Mouse (Mus musculus) regulatory T cell (primary cell): Measurements from ENCODE around the gene Kazn.

Experiments used
- in situ Hi-C: fragments of 300-600 bp; cut with MboI, MseI; formaldehyde crosslinking; loops from one replicate; pipeline ENCODE4 v1.15.1; 2025; ENCODE audit warnings: high pct_unique_total_duplicates

Kazn gene

DNA sequence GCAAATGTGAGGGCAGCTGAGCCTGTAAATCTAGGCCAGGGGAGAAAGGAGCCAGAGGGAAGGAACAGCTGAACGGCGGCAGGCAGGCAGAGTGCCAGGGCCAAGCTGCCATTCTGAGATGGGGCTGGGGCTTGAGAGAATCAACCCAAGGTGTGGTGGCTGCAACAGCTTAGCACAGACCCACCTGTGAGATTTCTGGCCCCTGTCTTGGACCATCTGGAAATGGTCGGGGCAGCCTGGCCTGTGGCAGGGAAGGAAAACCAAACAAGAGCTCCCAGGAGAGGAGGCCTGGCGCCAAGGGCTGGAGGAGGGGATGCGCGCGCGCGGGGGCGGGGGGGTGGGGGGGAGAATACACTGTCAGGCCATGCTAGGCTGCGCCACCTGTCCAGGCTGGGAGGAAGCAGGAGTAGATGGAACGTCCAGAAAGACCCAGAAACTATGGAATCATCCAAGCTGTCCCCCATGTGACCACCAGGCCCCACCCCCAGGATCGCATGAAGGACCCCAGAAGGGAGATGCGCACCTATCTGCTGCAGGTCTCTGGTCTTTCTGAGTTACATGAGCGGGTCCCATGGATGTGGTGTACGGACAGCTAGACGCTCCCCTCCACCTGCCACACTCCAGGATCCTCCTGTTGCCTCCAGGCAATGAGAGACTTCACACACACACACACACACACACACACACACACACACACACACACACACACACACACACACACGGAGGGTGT is 158.1 kb downstream of the Kazn start:
- in situ Hi-C loops, result no loop called here

GRCm38 (mm10) chr4:142080487-142080767 is 158.8 kb downstream of the Kazn start:
- in situ Hi-C loops, result no loop called here

DNA sequence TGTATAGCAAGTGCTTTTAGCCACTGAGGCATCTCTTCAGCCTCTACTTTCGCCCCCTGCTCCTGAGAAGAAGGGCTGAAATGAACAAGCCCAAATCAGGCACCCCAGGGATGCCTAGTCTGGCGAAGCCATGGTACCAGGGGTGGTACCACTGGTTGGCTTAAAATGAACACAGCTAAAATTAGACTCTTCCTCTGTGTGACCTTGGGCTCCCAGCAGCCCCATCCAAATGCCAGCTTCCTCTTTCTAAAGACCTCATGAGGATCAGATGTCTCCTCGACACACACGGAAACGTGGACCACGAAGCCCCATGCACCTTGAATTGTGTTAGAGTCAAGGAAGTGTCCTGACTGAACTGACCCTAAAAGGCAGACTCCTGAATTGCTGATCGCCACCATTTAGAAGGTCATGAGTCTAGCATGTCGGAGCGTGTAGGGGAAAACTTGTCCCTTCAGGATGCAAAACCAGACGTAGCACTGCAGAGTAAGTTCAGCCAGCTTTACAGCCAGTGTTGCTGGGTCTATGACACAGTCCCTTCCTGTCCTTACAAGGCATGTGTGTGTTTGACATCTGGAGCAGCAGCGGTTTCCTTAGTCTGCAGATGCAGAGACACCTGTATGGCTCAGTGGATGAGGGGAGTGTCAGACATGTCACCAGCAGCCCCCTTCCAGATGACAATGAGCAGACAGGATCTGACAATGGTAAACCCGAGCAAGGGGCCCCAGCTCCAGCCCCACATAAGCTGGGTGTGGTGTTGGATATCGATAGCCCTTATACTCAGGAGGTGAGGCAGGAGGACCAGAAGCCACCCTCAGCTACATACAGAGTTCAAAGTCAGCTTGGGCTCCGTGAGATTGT is 159.3 kb downstream of the Kazn start:
- in situ Hi-C loops, result no loop called here

DNA sequence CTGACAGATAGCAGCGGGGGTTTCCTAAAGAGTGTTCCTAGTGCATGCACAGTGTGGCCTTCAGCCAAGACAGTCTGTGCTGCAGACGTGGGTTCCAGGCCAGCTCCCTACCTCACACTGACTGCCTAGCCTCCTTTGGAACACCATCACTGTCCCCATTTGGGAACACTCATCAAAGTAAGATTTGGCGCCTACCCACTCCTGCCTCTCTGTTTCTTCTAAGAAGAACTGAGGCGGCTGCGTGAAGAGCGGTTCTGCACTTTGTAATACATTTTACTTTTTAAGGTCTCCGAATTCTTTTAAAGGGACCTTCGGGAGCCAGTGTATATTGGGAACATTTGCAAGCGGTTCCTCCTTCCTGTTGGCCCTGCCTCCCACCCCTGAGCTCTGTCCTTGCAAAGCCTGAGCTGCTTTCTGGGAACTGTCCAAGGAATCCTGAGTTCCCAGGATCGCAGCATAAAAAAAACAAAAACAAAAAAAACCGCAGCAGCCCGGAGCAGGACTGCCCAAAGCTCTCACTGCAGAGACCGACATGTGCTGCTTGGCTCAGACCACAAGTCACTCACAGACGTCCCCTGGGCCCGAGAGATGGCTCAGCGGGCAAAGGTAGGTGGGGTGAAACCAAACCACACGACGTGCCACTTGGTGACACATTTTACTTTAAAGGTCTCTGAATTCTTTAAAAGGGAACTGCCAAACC is 161.5 kb downstream of the Kazn start:
- in situ Hi-C loops, result no loop called here

DNA sequence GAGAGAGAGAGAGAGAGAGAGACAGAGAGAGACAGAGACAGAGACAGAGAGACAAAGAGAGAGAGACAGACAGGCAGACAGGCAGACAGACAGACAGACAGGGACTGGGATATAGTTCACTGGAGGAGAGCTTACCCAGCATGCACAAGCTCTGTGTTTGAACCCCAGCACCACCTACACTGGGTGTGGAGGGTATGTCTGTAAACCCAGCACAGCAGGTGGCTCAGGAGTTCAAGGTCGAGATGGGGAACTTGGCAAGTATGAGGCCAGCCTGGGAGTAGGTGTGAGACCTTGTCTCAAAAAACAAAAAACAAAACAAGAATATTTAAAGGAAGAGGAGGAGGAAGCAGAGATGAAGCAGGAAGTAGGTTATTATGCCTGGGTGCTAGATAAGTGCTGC is 162.3 kb downstream of the Kazn start:
- in situ Hi-C loops, result no loop called here

- in situ Hi-C loops, result no loop called here
Measured at GRCm38 (mm10) chr4:142075931-142076330, 163.3 kb downstream of the Kazn start.

DNA sequence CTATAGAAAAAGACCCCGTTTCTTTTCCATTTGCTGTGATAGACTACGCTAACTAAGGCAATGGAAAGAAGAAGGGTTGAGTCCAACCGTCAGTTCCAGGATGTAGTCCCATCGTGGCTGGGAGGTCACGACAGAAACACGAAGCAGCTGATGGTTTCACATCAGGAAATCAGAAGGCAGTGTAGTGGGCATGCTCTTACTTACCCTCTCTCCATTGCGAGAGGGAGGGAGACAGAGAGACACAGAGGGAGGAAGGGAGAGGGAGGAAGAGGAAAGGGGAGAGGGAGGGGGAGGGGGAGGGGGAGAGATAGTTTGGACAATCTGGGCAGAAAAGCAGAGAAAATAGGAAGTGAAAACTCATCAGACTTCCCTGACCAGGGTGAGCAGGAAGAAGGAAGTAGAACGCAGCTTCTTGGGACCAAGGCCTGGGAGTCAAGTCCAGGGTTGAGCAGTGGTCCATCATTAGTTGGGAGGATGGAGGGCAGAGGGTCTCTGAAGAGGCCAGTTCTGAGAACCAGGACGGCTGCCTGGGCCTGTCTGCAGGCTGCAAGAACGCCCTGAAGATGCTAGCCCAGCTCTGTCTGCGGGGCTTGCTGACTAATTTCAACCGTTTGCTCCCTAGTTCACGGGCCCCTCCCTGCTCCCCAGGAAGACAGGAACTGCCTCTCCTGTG is 165.0 kb downstream of the Kazn start:
- in situ Hi-C loops, result no loop called here

DNA sequence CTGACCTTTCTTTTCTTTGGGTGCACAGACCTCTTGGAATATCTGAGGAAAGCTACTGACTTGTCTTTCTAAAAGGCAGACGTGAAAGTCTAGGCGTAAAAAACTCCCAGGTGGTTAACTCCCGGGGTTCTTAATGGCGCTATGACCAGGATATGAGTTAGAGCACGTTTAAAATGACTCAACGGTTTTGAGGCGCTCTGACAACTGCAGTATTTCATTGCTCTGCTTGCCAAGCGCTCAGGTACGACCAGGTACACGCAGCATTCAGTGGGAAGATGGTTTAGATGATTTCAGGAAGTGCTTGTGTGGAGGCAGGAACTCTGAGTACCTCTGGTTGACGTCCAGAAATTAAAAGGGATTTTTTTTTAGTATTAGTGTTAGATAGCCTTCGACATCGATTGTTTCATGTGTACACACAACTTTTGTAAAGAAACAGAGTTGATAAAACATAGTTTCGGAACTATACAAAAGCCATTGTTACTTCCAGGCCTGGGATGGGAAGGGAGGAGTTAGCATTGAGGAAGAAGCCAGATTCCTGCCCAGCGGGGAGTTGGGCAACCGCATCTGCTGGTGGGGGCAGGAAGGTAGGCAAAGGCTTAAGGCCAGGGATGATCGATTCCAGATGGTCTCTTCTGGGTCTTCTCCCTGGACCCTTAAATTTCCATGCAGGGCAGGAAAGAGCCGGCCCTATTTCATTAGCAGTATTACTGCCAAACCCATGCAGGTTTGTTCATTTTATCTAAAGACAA is 167.8 kb downstream of the Kazn start:
- in situ Hi-C loops, result no loop called here

DNA sequence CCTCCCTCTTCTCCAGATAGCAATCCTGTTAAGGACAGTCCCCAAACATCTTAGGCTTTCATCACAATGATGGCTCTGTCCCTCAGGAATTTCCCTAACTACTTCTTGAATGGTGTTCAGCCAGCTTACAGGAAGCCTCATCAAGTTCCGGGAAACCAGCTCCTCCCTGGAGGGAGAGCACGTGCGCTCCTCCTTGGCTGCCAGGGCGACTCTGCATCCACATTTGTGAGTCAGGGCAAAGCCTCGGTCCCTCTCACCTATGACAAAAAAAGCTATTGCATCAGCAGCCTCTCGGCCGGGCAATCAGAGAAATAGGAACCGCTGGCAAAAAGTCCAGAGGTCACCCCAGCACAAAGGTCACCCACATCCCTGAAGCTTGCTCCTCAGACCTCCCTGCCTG is 168.4 kb downstream of the Kazn start:
- in situ Hi-C loops, result no loop called here

- in situ Hi-C loops, result no loop called here
Measured at GRCm38 (mm10) chr4:142068899-142069812, 170.0 kb downstream of the Kazn start.

- in situ Hi-C loops, result no loop called here
Measured at GRCm38 (mm10) chr4:142066576-142066975, 172.6 kb downstream of the Kazn start.

DNA sequence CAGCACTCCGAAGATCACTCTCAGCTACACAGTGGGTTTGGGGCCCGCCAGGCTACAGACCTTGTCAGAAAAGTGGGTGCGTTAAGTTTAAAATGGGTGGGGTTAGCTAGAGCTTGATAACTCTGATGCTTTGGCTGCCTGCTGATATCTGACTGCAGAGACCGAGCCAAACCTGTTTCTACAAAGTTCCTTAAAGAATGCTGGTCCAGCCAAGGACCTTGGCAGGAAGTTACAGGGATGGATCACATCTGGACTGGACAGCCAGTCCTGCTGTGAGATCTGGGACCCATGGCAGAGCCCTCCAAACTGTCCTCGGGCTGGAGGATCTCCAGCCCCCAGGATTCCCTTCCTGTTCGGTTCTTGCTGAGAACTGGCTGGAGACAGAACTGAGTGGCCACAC is 173.4 kb downstream of the Kazn start:
- in situ Hi-C loops, result no loop called here

DNA sequence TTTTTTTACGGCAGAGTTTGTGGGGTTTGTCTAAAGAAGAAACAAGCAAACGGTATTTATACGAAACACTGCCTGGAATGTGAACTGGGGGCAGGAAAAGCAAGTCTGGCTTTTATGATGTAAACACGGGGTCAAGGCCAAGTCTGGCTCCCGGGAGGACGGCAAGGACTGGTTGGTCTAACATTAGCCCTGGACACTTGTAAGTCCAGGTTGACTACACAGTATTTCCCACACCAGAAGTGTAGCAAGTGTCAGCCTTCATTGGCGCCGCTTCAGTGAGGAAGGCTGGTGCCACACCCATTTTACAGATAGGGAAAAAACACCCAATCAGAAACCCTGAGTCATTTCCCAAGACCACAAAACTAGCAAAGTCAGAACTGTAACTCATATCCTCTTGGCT is 173.9 kb downstream of the Kazn start:
- in situ Hi-C loops, result no loop called here

- in situ Hi-C loops, result no loop called here
Measured at GRCm38 (mm10) chr4:142064582-142065228, 174.5 kb downstream of the Kazn start.

DNA sequence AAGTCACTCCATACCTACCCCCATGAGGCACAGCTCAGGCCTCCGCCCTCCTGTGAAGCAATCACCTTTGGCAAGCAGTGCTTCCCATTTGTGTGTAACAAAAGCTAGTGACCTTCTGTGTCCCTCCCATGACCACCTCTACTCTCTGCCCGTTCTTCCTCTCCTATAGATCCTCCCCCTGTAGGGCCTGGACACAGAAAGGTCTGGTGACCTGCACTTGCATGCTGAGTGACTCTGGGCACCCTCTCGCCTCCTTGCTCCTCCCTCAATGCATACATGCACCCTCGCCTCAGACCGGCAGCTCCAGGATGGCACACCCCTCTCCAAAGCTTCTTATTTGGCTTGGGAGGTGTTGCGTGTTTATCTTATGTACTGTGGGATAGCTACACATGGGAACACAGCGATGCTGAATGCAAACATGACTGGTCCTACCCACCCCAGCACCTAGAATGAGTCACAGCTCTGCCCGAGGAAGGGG is 176.1 kb downstream of the Kazn start:
- in situ Hi-C loops, result no loop called here

GRCm38 (mm10) chr4:142061485-142062240 is 177.5 kb downstream of the Kazn start:
- in situ Hi-C loops, result no loop called here

GRCm38 (mm10) chr4:142060455-142061378 is 178.5 kb downstream of the Kazn start:
- in situ Hi-C loops, result no loop called here

- in situ Hi-C loops, result no loop called here
Measured at GRCm38 (mm10) chr4:142059841-142060193, 179.4 kb downstream of the Kazn start.
